In the genomic region with DNA sequence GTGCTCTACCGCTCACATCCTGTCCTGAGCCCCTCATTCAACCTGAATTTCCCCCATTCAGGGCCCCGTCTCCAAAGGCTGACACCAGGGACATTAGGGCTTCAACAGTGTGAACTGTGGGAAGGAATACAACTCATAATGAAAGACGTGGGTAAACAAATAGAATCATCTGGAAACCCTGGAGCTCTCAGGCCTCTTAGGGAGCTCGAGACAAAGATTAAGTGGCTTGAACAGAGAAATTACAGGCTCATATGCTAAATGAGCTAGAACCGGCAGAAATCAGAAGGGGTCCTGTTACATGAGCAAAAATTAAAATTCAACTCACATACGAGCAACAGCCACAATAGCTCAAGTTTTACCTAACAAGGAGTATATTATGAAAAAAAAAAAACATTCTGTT, we compare ENCODE assay signal across 16 mouse cellular contexts. TPM values are rescaled to one million over a fixed set of nuclear protein-coding genes. Genes with fewer than 3 reads are reported as not detected.
DNase-seq lines count a peak whose midpoint lies in the region; ATAC-seq lines count a peak whose summit lies in the region.
"Had no signal": no experiment of that assay in that cellular context is flagged by ENCODE, and none has a peak within 500 bp of the region (broad histone marks: within the 10 kb centered on the region; RNA-seq: fewer than 3 reads in every experiment).

No protein-coding gene starts in this region.

- no peak for ATAC-seq in neural tube, embryonic 13.5 days (ENCODE audit: low read depth)
- ATAC-seq in hindbrain, embryonic 11.5 days (ENCODE audit: low FRiP score): 0 out of 2 replicates have a peak, but pooled peaks have one; percentile 10
- no peak for ATAC-seq in midbrain, embryonic 11.5 days (ENCODE audit: low FRiP score)
- ATAC-seq: liver, embryonic 12.5 days had no signal

- no peak for DNase-seq in neural tube, embryonic 10.5 days (ENCODE audit: extremely low spot score, low spot score)
- peak; percentile 24 for DNase-seq in hindbrain, embryonic 11.5 days (ENCODE audit: low spot score)
- DNase-seq in midbrain, embryonic 11.5 days (ENCODE audit: low spot score, missing footprints): peak; percentile 88
- no peak for DNase-seq in lung, postnatal 4 days
- DNase-seq in urinary bladder, postnatal 10 days (ENCODE audit: low spot score): no peak
- DNase-seq in gastrocnemius, adult 8-10 months (ENCODE audit: low spot score in 2 of 2): no peak
- DNase-seq: B cell, adult 2 months; cerebellum, postnatal 10 days; gastrocnemius, postnatal 36 days; heart, postnatal 10 days; right cerebral cortex, adult 18-20 months; thymus, adult 2 months had no signal

- no peaks in the 10 kb centered on the region for H3K36me3 ChIP-seq in neural tube, embryonic 13.5 days
- no peaks in the 10 kb centered on the region for H3K36me3 ChIP-seq in hindbrain, embryonic 11.5 days (ENCODE audit: control insufficient read depth, insufficient read depth, low read length)
- H3K36me3 ChIP-seq in midbrain, embryonic 11.5 days (ENCODE audit: control insufficient read depth, insufficient read depth, low read length): no peaks in the 10 kb centered on the region
- H3K36me3 ChIP-seq: liver, embryonic 12.5 days; lung, embryonic 15.5 days had no signal

- 16% methylated on average over 6 of the region's 6 CpGs for WGBS in neural tube, embryonic 13.5 days
- 24% methylated on average over 6 of the region's 6 CpGs for WGBS in hindbrain, embryonic 11.5 days
- 40% methylated on average over 6 of the region's 6 CpGs for WGBS in midbrain, embryonic 11.5 days

- H3K4me1 ChIP-seq in neural tube, embryonic 13.5 days (replicated peaks): peaks cover 20% of the 10 kb centered on the region
- peaks cover 6% of the 10 kb centered on the region; the same call in 1 of the 2 replicates for H3K4me1 ChIP-seq in hindbrain, embryonic 11.5 days (replicated peaks; ENCODE audit: control insufficient read depth, insufficient read depth, low read length)
- peaks cover 8% of the 10 kb centered on the region; the same call in 1 of the 2 replicates for H3K4me1 ChIP-seq in midbrain, embryonic 11.5 days (ENCODE audit: control insufficient read depth, insufficient read depth, low read length)
- H3K4me1 ChIP-seq: liver, embryonic 12.5 days; lung, embryonic 15.5 days had no signal

- peak overlapping the region; percentile 73 for H3K27ac ChIP-seq in neural tube, embryonic 13.5 days (replicated peaks)
- peak overlapping the region; percentile 67 for H3K27ac ChIP-seq in hindbrain, embryonic 11.5 days (ENCODE audit: low read depth, low read length)
- peak overlapping the region; percentile 12; the same call in 1 of the 2 replicates for H3K27ac ChIP-seq in midbrain, embryonic 11.5 days (ENCODE audit: low read depth, low read length)
- H3K27ac ChIP-seq: liver, embryonic 12.5 days; lung, embryonic 15.5 days had no signal

- H3K9me3 ChIP-seq in neural tube, embryonic 13.5 days: no peaks in the 10 kb centered on the region
- H3K9me3 ChIP-seq in hindbrain, embryonic 11.5 days (ENCODE audit: control insufficient read depth, low read length): no peaks in the 10 kb centered on the region
- no peaks in the 10 kb centered on the region for H3K9me3 ChIP-seq in midbrain, embryonic 11.5 days (ENCODE audit: control insufficient read depth, low read length)
- H3K9me3 ChIP-seq: liver, embryonic 12.5 days; lung, embryonic 15.5 days had no signal

- no peaks in the 10 kb centered on the region for H3K27me3 ChIP-seq in neural tube, embryonic 13.5 days
- no peaks in the 10 kb centered on the region for H3K27me3 ChIP-seq in hindbrain, embryonic 11.5 days (ENCODE audit: control insufficient read depth, insufficient read depth, low read length)
- H3K27me3 ChIP-seq in midbrain, embryonic 11.5 days (ENCODE audit: control insufficient read depth, insufficient read depth, low read length): no peaks in the 10 kb centered on the region
- H3K27me3 ChIP-seq: liver, embryonic 12.5 days; lung, embryonic 15.5 days had no signal

- H3K4me2 ChIP-seq in neural tube, embryonic 13.5 days: no peak overlapping the region
- no peak overlapping the region for H3K4me2 ChIP-seq in hindbrain, embryonic 11.5 days (replicated peaks; ENCODE audit: low read depth, low read length)
- H3K4me2 ChIP-seq in midbrain, embryonic 11.5 days: no peak overlapping the region
- H3K4me2 ChIP-seq: liver, embryonic 12.5 days; lung, embryonic 15.5 days had no signal

- H3K9ac ChIP-seq in neural tube, embryonic 13.5 days: no peak overlapping the region
- 0 out of 2 replicates have a peak overlapping the region, but pooled peaks have one; percentile 31 for H3K9ac ChIP-seq in hindbrain, embryonic 11.5 days (ENCODE audit: low read depth, low read length)
- no peak overlapping the region for H3K9ac ChIP-seq in midbrain, embryonic 11.5 days (ENCODE audit: low read length)
- H3K9ac ChIP-seq: liver, embryonic 12.5 days; lung, embryonic 15.5 days had no signal

- H3K4me3 ChIP-seq in neural tube, embryonic 13.5 days: no peak overlapping the region
- no peak overlapping the region for H3K4me3 ChIP-seq in hindbrain, embryonic 11.5 days (ENCODE audit: low read depth, low read length)
- H3K4me3 ChIP-seq in midbrain, embryonic 11.5 days (ENCODE audit: low read depth, low read length): no peak overlapping the region
- H3K4me3 ChIP-seq: liver, embryonic 12.5 days; lung, embryonic 15.5 days had no signal

RNA-seq across cellular contexts. Expression of a gene that starts 32.3 kb away (rescaled TPM):
- polyA plus RNA-seq in neural tube, embryonic 13.5 days (2015; fragmentation: Nextera tagmentation; extraction: Ambion mirVana): 7.9 and 8.2 TPM in 2 replicates
- 10.0 and 10.8 TPM in 2 replicates for polyA plus RNA-seq in hindbrain, embryonic 11.5 days (2014; fragmentation: Nextera tagmentation; extraction: Ambion mirVana)
- 9.5 and 9.7 TPM in 2 replicates for polyA plus RNA-seq in midbrain, embryonic 11.5 days (2014; fragmentation: Nextera tagmentation; extraction: Ambion mirVana)
- total RNA-seq in gastrocnemius, adult 8-10 months (2022): 1 to 10 TPM; 4.7 to 8.3 (median 5.3) TPM
- total RNA-seq: megakaryocyte progenitor cell, adult 5-6 weeks had no signal

RNA-seq across cellular contexts. Expression of a gene that starts 32.5 kb away (rescaled TPM):
- polyA plus RNA-seq in neural tube, embryonic 13.5 days (2015; fragmentation: Nextera tagmentation; extraction: Ambion mirVana): 5.1 TPM in 2 replicates
- 6.3 and 8.4 TPM in 2 replicates for polyA plus RNA-seq in hindbrain, embryonic 11.5 days (2014; fragmentation: Nextera tagmentation; extraction: Ambion mirVana)
- 4.7 TPM in 2 replicates for polyA plus RNA-seq in midbrain, embryonic 11.5 days (2014; fragmentation: Nextera tagmentation; extraction: Ambion mirVana)
- total RNA-seq in gastrocnemius, adult 8-10 months (2022): under 1 TPM; 0.68 to 0.97 (median 0.85) TPM
- total RNA-seq: megakaryocyte progenitor cell, adult 5-6 weeks had no signal

Comparison
In these comparisons a context has a peak if more than half of its experiments do, and no peak if none do; other contexts are left out.
1. H3K27ac ChIP-seq: peak in every context shown above with its lines; median percentile 73 in neural tube, embryonic 13.5 days; 67 in hindbrain, embryonic 11.5 days; 12 in midbrain, embryonic 11.5 days.
2. DNase-seq: peak in hindbrain, embryonic 11.5 days (single experiment) and midbrain, embryonic 11.5 days (single experiment); none in neural tube, embryonic 10.5 days (single experiment), lung, postnatal 4 days (0 of 2), urinary bladder, postnatal 10 days (single experiment) and gastrocnemius, adult 8-10 months (0 of 2).